Mouse (Mus musculus) small intestine, adult 2 months (tissue): ENCODE results near the gene Gstm1. TPM values are rescaled to one million over a fixed set of nuclear protein-coding genes. Genes with fewer than 3 reads are reported as not detected.
"Not testable (repeated sequence)": the region's sequence is repeated elsewhere in the genome, so short reads cannot be mapped to it uniquely, and the experiment has no call there.

Experiments used
- H3K27ac ChIP-seq: fragments of 200-500 bp; 2 replicates; pipeline ENCODE4 v1.5.1; 2012; ENCODE audit warnings: low read depth, low read length, control low read depth, inconsistent platforms; ENCODE audit not compliant: insufficient read depth
- H3K27me3 ChIP-seq: fragments of 200-500 bp; 2 replicates; pipeline ENCODE4 v1.6.1; 2012; ENCODE audit warnings: mild to moderate bottlenecking, moderate library complexity, low read length, inconsistent platforms; ENCODE audit not compliant: control insufficient read depth, insufficient read depth
- H3K36me3 ChIP-seq: fragments of 200-500 bp; 2 replicates; pipeline ENCODE4 v1.6.1; 2012; ENCODE audit warnings: mild to moderate bottlenecking, low read length, control low read depth, inconsistent platforms; ENCODE audit not compliant: control insufficient read depth, insufficient read depth
- H3K4me1 ChIP-seq: fragments of 200-500 bp; 2 replicates; pipeline ENCODE4 v1.6.1; 2012; ENCODE audit warnings: low read length, inconsistent platforms, mixed read lengths; ENCODE audit not compliant: control insufficient read depth, insufficient read depth, insufficient read length
- H3K4me3 ChIP-seq: fragments of 200-500 bp; 2 replicates; pipeline ENCODE4 v1.5.1; 2012; ENCODE audit warnings: low read depth, mild to moderate bottlenecking, control low read depth, inconsistent platforms, low read length, moderate library complexity
- CTCF ChIP-seq: fragments of 200-500 bp; IDR thresholded peaks from 2 replicates; pipeline ENCODE4 v1.5.1; 2012; ENCODE audit warnings: low read depth, mild to moderate bottlenecking, control low read depth, inconsistent platforms, low read length, moderate library complexity, mixed read lengths; ENCODE audit not compliant: insufficient replicate concordance, insufficient read length; ENCODE audit errors: extremely low read depth
- POLR2A ChIP-seq: fragments of 200-500 bp; IDR thresholded peaks from 2 replicates; pipeline ENCODE4 v1.6.1; 2012; ENCODE audit warnings: low read depth, mild to moderate bottlenecking, control low read depth, inconsistent platforms, low read length, moderate library complexity
- WGBS: fragments of 180-500 bp; shearing (Covaris S2); methylation state at CpG from one replicate; pipeline ENCODE4 v1.1.7; 2018; 5-methylcytosine and 5-hydroxymethylcytosine counted together
- polyA plus RNA-seq: library from polyadenylated mRNA; depleted of rRNA; stranded (reverse); fragments of >200 nt; gene quantifications from 2 replicates; pipeline ENCODE4 v1.2.3, GENCODE M21; 2012

Gstm1 gene
- polyA plus RNA-seq, 1 experiment: 243 TPM

DNA sequence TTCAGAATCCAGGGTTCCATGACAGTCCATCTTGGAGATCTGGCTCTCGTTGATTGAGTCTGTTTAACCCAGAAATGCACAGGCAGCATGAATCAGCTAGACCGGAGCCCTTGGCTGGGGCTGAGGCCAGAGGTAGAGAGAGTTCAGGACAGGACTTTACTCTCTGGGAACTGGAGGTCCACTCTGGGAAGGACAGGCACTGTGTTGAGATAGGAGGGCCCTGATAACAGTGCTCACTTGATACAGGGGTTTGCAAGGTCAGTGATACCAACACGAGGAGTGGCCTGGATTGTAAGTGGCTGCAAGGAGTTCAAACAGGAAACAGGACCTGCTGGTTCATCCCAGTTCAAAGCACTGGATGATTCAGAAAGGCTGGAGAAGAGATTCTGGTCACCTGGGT, 40.1 kb downstream of the Gstm1 start:
- Histone ChIP-seq H3K27me3 (no peaks in the 10 kb centered on the region), H3K27ac (peak overlapping the region; percentile 64), H3K4me3 (no peak overlapping the region), H3K4me1 (peaks cover 40% of the 10 kb centered on the region), H3K36me3 (no peaks in the 10 kb centered on the region)
- TF ChIP-seq POLR2A (no peak), CTCF (no peak)
- WGBS: 19% methylated on average over 3 of the region's 3 CpGs

- Histone ChIP-seq H3K4me3 (no peak overlapping the region), H3K27me3 (no peaks in the 10 kb centered on the region), H3K4me1 (peaks cover 35% of the 10 kb centered on the region), H3K36me3 (no peaks in the 10 kb centered on the region), H3K27ac (no peak overlapping the region)
- 77% methylated on average over 1 of the region's 1 CpGs for WGBS
- TF ChIP-seq CTCF (no peak), POLR2A (no peak)
These were observed 43.5 kb downstream of the Gstm1 start for GRCm38 (mm10) chr3:107974237-107974636.

- no peak for TF ChIP-seq CTCF
- TF ChIP-seq POLR2A: no peak
- Histone ChIP-seq H3K36me3 (no peaks in the 10 kb centered on the region), H3K27ac (peak overlapping the region; percentile 15; the same call in 1 of the 2 replicates), H3K4me1 (peaks cover 25% of the 10 kb centered on the region), H3K4me3 (no peak overlapping the region), H3K27me3 (no peaks in the 10 kb centered on the region)
- WGBS: 16% methylated on average over 3 of the region's 3 CpGs
These were observed 45.7 kb downstream of the Gstm1 start for GRCm38 (mm10) chr3:107972070-107972469.

DNA sequence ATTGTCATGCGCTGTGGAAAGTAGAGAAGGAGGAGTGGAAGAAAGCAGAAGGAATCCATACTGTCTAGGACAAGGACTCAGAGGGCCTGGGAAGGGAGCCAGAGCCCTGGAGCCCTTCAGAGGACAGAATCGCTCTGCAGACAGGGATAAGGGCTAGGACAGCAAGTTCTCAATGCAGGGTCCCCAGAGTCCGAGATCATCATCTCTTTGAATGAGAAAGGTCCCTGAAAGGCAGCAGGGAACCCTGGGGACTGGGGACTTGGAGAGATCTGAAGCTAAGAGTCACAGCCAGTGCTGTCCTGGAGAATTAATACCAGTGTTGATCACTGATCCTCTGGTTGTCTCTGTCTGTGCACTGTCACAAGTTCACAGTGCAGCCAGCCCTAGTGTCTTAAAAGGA, 46.7 kb downstream of the Gstm1 start:
- H3K27me3 ChIP-seq, H3K36me3 ChIP-seq, H3K27ac ChIP-seq, H3K4me3 ChIP-seq: not testable (repeated sequence)
- peaks cover 20% of the 10 kb centered on the region; the same call in 1 of the 2 replicates for H3K4me1 ChIP-seq
- WGBS: 82% methylated on average over 3 of the region's 3 CpGs

DNA sequence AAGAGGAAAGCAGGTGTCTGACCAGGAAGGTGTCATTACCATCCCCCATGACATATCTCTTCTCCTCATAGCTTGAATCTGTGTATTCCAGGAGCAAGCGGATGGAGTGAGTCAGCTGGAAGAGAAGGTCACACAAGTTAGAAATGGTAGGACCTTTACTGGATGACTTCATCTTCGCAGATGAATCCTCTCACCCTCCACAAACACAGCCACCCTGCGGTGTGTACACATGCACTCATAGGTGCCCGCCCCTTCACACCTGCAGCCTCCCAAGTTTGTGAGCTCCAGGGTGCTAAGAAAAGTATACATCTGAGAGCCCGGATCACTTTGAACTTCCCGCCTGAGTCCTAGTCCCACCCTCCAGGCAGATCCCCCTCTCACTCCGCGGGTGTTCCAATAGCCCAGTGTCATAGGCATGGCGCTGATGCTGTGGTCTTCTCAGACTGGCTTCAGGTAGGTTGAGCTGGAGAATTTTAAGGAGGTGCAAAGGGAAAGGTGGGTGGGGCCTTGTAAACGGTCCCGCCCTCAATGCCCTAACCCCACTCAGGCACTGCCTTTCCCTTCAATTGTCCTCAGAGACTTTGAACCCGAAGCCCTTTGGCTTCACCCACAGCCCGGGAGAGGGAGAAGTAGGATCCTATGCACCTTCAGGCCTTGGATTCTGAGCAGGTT, 48.9 kb downstream of the Gstm1 start, which contains the start of gene Gstm3:
Gene Gstm3, minus strand, starts transcription at position 560 of the 672 bp plus-strand sequence.
- peak; percentile 55; the same call in 1 of the 2 replicates for TF ChIP-seq POLR2A
- TF ChIP-seq CTCF: no peak
- H3K4me3 ChIP-seq: peak within 1 kb of the TSS; percentile 61
- no peaks in the 10 kb centered on the region for H3K27me3 ChIP-seq
- H3K4me1 ChIP-seq: peaks cover 33% of the 10 kb centered on the region
- H3K36me3 ChIP-seq: no peaks in the 10 kb centered on the region
- 19% methylated on average over 13 of the region's 13 CpGs for WGBS
- H3K27ac ChIP-seq: peak within 1 kb of the TSS; percentile 48; the same call in 1 of the 2 replicates

DNA sequence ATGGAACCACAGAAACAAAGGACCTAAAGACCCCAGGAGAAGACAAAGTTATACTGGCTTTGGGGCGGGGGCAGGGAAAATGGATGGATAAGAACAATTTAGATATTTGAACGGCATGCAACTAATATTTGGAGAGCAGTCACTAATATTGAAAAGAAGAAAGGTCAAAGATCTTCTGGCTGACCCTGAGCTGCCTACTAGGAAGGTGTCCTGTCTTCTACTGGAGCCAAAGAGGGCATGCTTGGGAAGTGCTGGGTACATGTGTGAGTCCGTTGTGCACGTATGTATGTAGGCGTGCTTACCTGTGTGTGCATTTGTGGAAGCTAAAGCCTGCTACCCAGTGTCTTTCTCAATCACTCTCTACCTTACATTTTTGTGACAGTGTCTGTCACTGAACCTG, 51.1 kb downstream of the Gstm1 start:
- TF ChIP-seq CTCF: no peak
- TF ChIP-seq POLR2A: no peak
- WGBS: 84% methylated on average over 5 of the region's 5 CpGs
- H3K36me3 ChIP-seq: no peaks in the 10 kb centered on the region
- no peaks in the 10 kb centered on the region for H3K27me3 ChIP-seq
- no peak overlapping the region for H3K4me3 ChIP-seq
- no peak overlapping the region for H3K27ac ChIP-seq
- peaks cover 27% of the 10 kb centered on the region for H3K4me1 ChIP-seq

- peaks cover 27% of the 10 kb centered on the region for H3K4me1 ChIP-seq
- H3K27ac ChIP-seq: peak overlapping the region; percentile 13; the same call in 1 of the 2 replicates
- WGBS: 35% methylated on average over 1 of the region's 1 CpGs
- no peaks in the 10 kb centered on the region for H3K27me3 ChIP-seq
- no peaks in the 10 kb centered on the region for H3K36me3 ChIP-seq
- no peak for TF ChIP-seq POLR2A
- no peak for TF ChIP-seq CTCF
- H3K4me3 ChIP-seq: no peak overlapping the region
These were observed 52.2 kb downstream of the Gstm1 start for GRCm38 (mm10) chr3:107965592-107965991.
